9 mouse cellular contexts compared by ENCODE assay signal in the genomic region with DNA sequence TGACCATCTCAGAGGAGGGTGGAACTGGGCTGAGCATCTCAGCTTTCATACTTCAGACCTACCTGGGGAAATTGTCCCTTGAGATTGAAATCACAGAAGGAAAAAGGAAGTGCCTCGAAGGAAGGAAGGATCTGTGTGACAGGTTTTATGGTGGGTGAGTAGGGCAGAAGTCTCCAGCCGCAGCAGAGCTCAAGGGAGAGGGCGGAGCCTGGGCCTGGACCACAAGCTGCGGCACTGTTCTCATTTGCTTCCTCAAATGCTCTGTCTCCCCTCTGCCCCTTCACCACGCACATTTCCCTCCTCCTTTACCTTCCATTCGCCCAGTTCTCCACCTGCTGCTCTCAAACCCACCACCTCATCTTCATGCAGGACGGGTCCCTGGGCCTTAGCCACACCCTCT. TPM values are rescaled to one million over a fixed set of nuclear protein-coding genes. Genes with fewer than 3 reads are reported as not detected.
A peak's percentile ranks its signal among the peaks of the same experiment; 100 is the strongest.
DNase-seq lines count a peak whose midpoint lies in the region; ATAC-seq lines count a peak whose summit lies in the region.
"Had no signal": no experiment of that assay in that cellular context is flagged by ENCODE, and none has a peak within 500 bp of the region (broad histone marks: within the 10 kb centered on the region; RNA-seq: fewer than 3 reads in every experiment).

No protein-coding gene starts in this region.

- peak; percentile 25 to 61 for DNase-seq in heart, adult 18-20 months
- no peak for DNase-seq in heart, postnatal 10 days
- DNase-seq in ES-CJ7 (ENCODE audit: low read depth, low spot score): peak; percentile 5
- DNase-seq in kidney, postnatal 36 days: peak; percentile 12 to 36
- no peak for DNase-seq in layer of hippocampus, postnatal 14 days (ENCODE audit: low spot score in 2 of 2)
- no peak for DNase-seq in left cerebral cortex, postnatal 36 days (ENCODE audit: low spot score in 2 of 2)
- DNase-seq in left cerebral cortex, postnatal 25 days (ENCODE audit: low spot score in 2 of 2): no peak
- DNase-seq: cerebellum, adult 9-11 months had no signal

- peak; percentile 94 for ATAC-seq in monocyte, adult 5-6 weeks (replicated peaks; ENCODE audit: insufficient number of reproducible peaks, low FRiP score, low TSS enrichment, poor library complexity, severe bottlenecking)

- intact Hi-C loops in heart, postnatal 10 days (cut with DNase I): no loop called here
- intact Hi-C loops in left cerebral cortex, postnatal 36 days (cut with DNase I): no loop called here
- intact Hi-C loops in left cerebral cortex, postnatal 25 days (cut with DNase I): no loop called here

RNA-seq across cellular contexts. Expression of gene Notch2, which starts 42.2 kb away (rescaled TPM):
- total RNA-seq in heart, adult 18-20 months (2021): 10 to 100 TPM; 15.2 to 17.6 TPM
- 10 to 100 TPM; 28.2 to 31.0 TPM for total RNA-seq in heart, postnatal 10 days (2021)
- 127 to 158 TPM (median 135 TPM) in 3 replicates for total RNA-seq in monocyte, adult 5-6 weeks (2017)
- 10 to 100 TPM; 27.4 to 31.3 TPM for total RNA-seq in layer of hippocampus, postnatal 14 days (2021)
- total RNA-seq in left cerebral cortex, postnatal 36 days (2021): 10 to 100 TPM; 10.8 to 14.0 TPM
- 10 to 100 TPM; 12.9 to 15.3 TPM for total RNA-seq in left cerebral cortex, postnatal 25 days (2021)

Comparison
In these comparisons a context has a peak if more than half of its experiments do, and no peak if none do; other contexts are left out.
1. DNase-seq: peak in heart, adult 18-20 months (2 of 2), ES-CJ7 (single experiment) and kidney, postnatal 36 days (2 of 2); none in heart, postnatal 10 days (0 of 2), layer of hippocampus, postnatal 14 days (0 of 2), left cerebral cortex, postnatal 36 days (0 of 2) and left cerebral cortex, postnatal 25 days (0 of 2).